Mouse (Mus musculus): ENCODE results near the gene Fsd1l.

The Fsd1l gene

DNA sequence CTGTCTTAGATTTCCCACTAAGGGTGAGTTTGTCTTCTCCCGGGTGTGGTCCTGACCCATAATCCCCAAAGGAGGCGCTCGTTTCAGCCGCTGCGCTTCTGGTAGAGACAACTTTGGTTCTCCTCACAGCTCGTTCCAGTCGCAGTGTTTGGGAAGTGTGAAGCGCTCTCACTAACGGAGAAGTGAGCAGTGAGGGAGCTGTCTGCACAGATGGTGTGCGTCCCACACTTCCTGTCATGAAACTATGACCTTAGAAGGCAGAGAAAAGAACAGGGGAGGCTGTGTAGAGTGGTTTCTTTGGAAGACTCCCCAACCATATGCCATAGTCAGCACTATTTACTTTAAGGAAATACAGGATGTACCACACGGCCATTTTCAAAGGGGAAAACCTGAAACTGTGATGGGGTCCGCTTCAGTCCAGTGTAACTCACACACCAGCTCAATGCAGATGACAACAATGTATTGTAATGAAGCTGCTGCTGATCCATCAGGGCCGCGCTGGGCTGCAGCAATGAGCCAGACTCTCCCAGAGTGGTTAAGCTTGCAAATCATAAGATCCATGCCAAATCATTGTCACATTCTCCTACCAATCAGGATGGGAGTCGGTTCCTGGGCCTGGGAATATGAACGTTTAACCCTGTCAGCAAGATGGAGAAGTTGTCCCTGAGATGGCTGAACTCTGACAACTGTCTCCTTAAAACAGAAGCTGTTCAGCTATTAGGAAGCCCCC is 119.3 kb downstream of the Fsd1l start:
- DNase-seq: no peak
